In genomic region chr1:170431312-170431711, GRCm38 (mm10) we compare ENCODE assay signal across 13 mouse cellular contexts.
DNase-seq lines count a peak whose midpoint lies in the region; ATAC-seq lines count a peak whose summit lies in the region.
"Had no signal": no experiment of that assay in that cellular context is flagged by ENCODE, and none has a peak within 500 bp of the region (broad histone marks: within the 10 kb centered on the region; RNA-seq: fewer than 3 reads in every experiment).

No protein-coding gene starts in this region.

- no peak overlapping the region for H3K4me2 ChIP-seq in liver, embryonic 11.5 days
- no peak overlapping the region for H3K4me2 ChIP-seq in liver, embryonic 12.5 days
- H3K4me2 ChIP-seq in intestine, embryonic 15.5 days (replicated peaks) = no peak overlapping the region
- H3K4me2 ChIP-seq: stomach, embryonic 15.5 days had no signal

- H3K4me3 ChIP-seq in heart, embryonic 10.5 days = no peak overlapping the region
- no peak overlapping the region for H3K4me3 ChIP-seq in liver, embryonic 11.5 days (ENCODE audit: low read depth, low read length)
- no peak overlapping the region for H3K4me3 ChIP-seq in liver, embryonic 12.5 days
- no peak overlapping the region for H3K4me3 ChIP-seq in intestine, embryonic 15.5 days (replicated peaks)
- H3K4me3 ChIP-seq: stomach, embryonic 15.5 days had no signal

- intact Hi-C loops in heart, postnatal 10 days (cut with DNase I) = no loop called here

- peak; percentile 89 for DNase-seq in heart, embryonic 10.5 days (ENCODE audit: low spot score)
- no peak for DNase-seq in heart, adult 8-10 months (ENCODE audit: low spot score)
- peak; percentile 26 for DNase-seq in liver, embryonic 11.5 days (ENCODE audit: low spot score)
- DNase-seq in cerebellum, postnatal 25 days = peak; percentile 65 to 69
- peak; percentile 40 to 47 for DNase-seq in heart, postnatal 10 days
- DNase-seq in adrenal gland, postnatal 14 days = no peak
- DNase-seq: adrenal gland, adult 8-10 months; gastrocnemius, postnatal 10 days; right cerebral cortex, postnatal 4 days had no signal

- peaks cover 44% of the 10 kb centered on the region for H3K4me1 ChIP-seq in heart, embryonic 10.5 days
- H3K4me1 ChIP-seq in liver, embryonic 11.5 days (replicated peaks; ENCODE audit: control insufficient read depth, insufficient read depth, low read length) = no peaks in the 10 kb centered on the region
- no peaks in the 10 kb centered on the region for H3K4me1 ChIP-seq in liver, embryonic 12.5 days
- H3K4me1 ChIP-seq in intestine, embryonic 15.5 days (replicated peaks) = no peaks in the 10 kb centered on the region
- H3K4me1 ChIP-seq: stomach, embryonic 15.5 days had no signal

- no peaks in the 10 kb centered on the region for H3K36me3 ChIP-seq in heart, embryonic 10.5 days
- H3K36me3 ChIP-seq in liver, embryonic 11.5 days (ENCODE audit: control insufficient read depth, insufficient read depth, low read length) = no peaks in the 10 kb centered on the region
- no peaks in the 10 kb centered on the region for H3K36me3 ChIP-seq in liver, embryonic 12.5 days
- H3K36me3 ChIP-seq in intestine, embryonic 15.5 days = no peaks in the 10 kb centered on the region
- H3K36me3 ChIP-seq: stomach, embryonic 15.5 days had no signal

- H3K27ac ChIP-seq in heart, embryonic 10.5 days = peak overlapping the region; percentile 4; the same call in 1 of the 2 replicates
- H3K27ac ChIP-seq in liver, embryonic 11.5 days (ENCODE audit: low read depth, low read length) = no peak overlapping the region
- no peak overlapping the region for H3K27ac ChIP-seq in liver, embryonic 12.5 days
- no peak overlapping the region for H3K27ac ChIP-seq in intestine, embryonic 15.5 days
- H3K27ac ChIP-seq: liver, embryonic 14.5 days; stomach, embryonic 15.5 days had no signal

- WGBS in heart, embryonic 10.5 days = 35% methylated on average over 5 of the region's 5 CpGs
- WGBS in liver, embryonic 11.5 days = 62% methylated on average over 5 of the region's 5 CpGs
- 67% methylated on average over 5 of the region's 5 CpGs for WGBS in liver, embryonic 12.5 days (ENCODE audit: insufficient replicate concordance)
- WGBS in intestine, embryonic 15.5 days = 62% methylated on average over 5 of the region's 5 CpGs

- H3K9me3 ChIP-seq in heart, embryonic 10.5 days = no peaks in the 10 kb centered on the region
- H3K9me3 ChIP-seq in liver, embryonic 11.5 days (ENCODE audit: control insufficient read depth, low read length) = no peaks in the 10 kb centered on the region
- H3K9me3 ChIP-seq in liver, embryonic 12.5 days (replicated peaks) = no peaks in the 10 kb centered on the region
- H3K9me3 ChIP-seq in intestine, embryonic 15.5 days = no peaks in the 10 kb centered on the region
- H3K9me3 ChIP-seq: stomach, embryonic 15.5 days had no signal

- no peaks in the 10 kb centered on the region for H3K27me3 ChIP-seq in heart, embryonic 10.5 days (ENCODE audit: insufficient read depth, poor library complexity, severe bottlenecking)
- no peaks in the 10 kb centered on the region for H3K27me3 ChIP-seq in liver, embryonic 11.5 days (replicated peaks; ENCODE audit: control insufficient read depth, insufficient read depth, low read length)
- no peaks in the 10 kb centered on the region for H3K27me3 ChIP-seq in liver, embryonic 12.5 days (replicated peaks)
- no peaks in the 10 kb centered on the region for H3K27me3 ChIP-seq in intestine, embryonic 15.5 days (replicated peaks)
- H3K27me3 ChIP-seq: stomach, embryonic 15.5 days had no signal

- no peak for ATAC-seq in liver, embryonic 11.5 days (replicated peaks; ENCODE audit: low FRiP score)
- no peak for ATAC-seq in liver, embryonic 12.5 days
- no peak for ATAC-seq in intestine, embryonic 15.5 days

- no peak overlapping the region for H3K9ac ChIP-seq in liver, embryonic 11.5 days (ENCODE audit: low read depth, low read length)
- H3K9ac ChIP-seq in liver, embryonic 12.5 days = no peak overlapping the region
- H3K9ac ChIP-seq in intestine, embryonic 15.5 days = no peak overlapping the region
- H3K9ac ChIP-seq: liver, embryonic 14.5 days; stomach, embryonic 15.5 days had no signal

Comparison
In these comparisons a context has a peak if more than half of its experiments do, and no peak if none do; other contexts are left out.
1. DNase-seq: peak in heart, embryonic 10.5 days (single experiment), liver, embryonic 11.5 days (single experiment), cerebellum, postnatal 25 days (2 of 2) and heart, postnatal 10 days (2 of 2); none in heart, adult 8-10 months (single experiment) and adrenal gland, postnatal 14 days (single experiment).